Mouse (Mus musculus): ENCODE measurements around the gene Lst1. TPM values are rescaled to one million over a fixed set of nuclear protein-coding genes. Genes with fewer than 3 reads are reported as not detected.

Gene Lst1
- total RNA-seq, 1 experiment from 2014 or later, result 44.3 TPM

- no peak for ATAC-seq (replicated peaks; ENCODE audit: low read depth, poor library complexity, severe bottlenecking)
These were observed 894 bp downstream of the Lst1 start for GRCm38 (mm10) chr17:35187345-35187744.

GRCm38 (mm10) chr17:35186681-35187080 lies 1.6 kb downstream of the Lst1 start:
- peak; percentile 39 for ATAC-seq (replicated peaks; ENCODE audit: low read depth, poor library complexity, severe bottlenecking)

GRCm38 (mm10) chr17:35185639-35186611 lies 2.3 kb downstream of the Lst1 start:
- ATAC-seq (replicated peaks; ENCODE audit: low read depth, poor library complexity, severe bottlenecking), result peak; percentile 54

GRCm38 (mm10) chr17:35180093-35180492 lies 8.1 kb downstream of the Lst1 start:
- no peak for ATAC-seq (replicated peaks; ENCODE audit: low read depth, poor library complexity, severe bottlenecking)

- ATAC-seq (replicated peaks; ENCODE audit: low read depth, poor library complexity, severe bottlenecking), result peak; percentile 93
These were observed 9.7 kb downstream of the Lst1 start for GRCm38 (mm10) chr17:35178528-35178927.

- no peak for ATAC-seq (replicated peaks; ENCODE audit: low read depth, poor library complexity, severe bottlenecking)
These were observed 12.3 kb downstream of the Lst1 start, which contains the start of gene Aif1 for GRCm38 (mm10) chr17:35175968-35176367. Gene Aif1, minus strand, starts transcription at chr17:35176068.

- ATAC-seq (replicated peaks; ENCODE audit: low read depth, poor library complexity, severe bottlenecking), result no peak
These were observed 12.9 kb downstream of the Lst1 start for GRCm38 (mm10) chr17:35175382-35175781.

GRCm38 (mm10) chr17:35174201-35174977 lies 13.8 kb downstream of the Lst1 start:
- ATAC-seq (replicated peaks; ENCODE audit: low read depth, poor library complexity, severe bottlenecking), result no peak

GRCm38 (mm10) chr17:35173329-35173728 lies 14.9 kb downstream of the Lst1 start:
- peak; percentile 29; the same call in 1 of the 2 replicates for ATAC-seq (replicated peaks; ENCODE audit: low read depth, poor library complexity, severe bottlenecking)

GRCm38 (mm10) chr17:35172445-35173234 lies 15.6 kb downstream of the Lst1 start:
- ATAC-seq (replicated peaks; ENCODE audit: low read depth, poor library complexity, severe bottlenecking), result peak; percentile 51

GRCm38 (mm10) chr17:35168541-35169207 lies 19.6 kb downstream of the Lst1 start:
- ATAC-seq (replicated peaks; ENCODE audit: low read depth, poor library complexity, severe bottlenecking), result no peak

GRCm38 (mm10) chr17:35167794-35168193 lies 20.4 kb downstream of the Lst1 start:
- no peak for ATAC-seq (replicated peaks; ENCODE audit: low read depth, poor library complexity, severe bottlenecking)

GRCm38 (mm10) chr17:35166352-35167035 lies 21.7 kb downstream of the Lst1 start:
- ATAC-seq (replicated peaks; ENCODE audit: low read depth, poor library complexity, severe bottlenecking), result no peak; the same call in 1 of the 2 replicates

- no peak for ATAC-seq (replicated peaks; ENCODE audit: low read depth, poor library complexity, severe bottlenecking)
These were observed 22.6 kb downstream of the Lst1 start for GRCm38 (mm10) chr17:35165451-35166155.

GRCm38 (mm10) chr17:35164568-35165450 lies 23.4 kb downstream of the Lst1 start, which contains the start of gene Prrc2a:
Gene Prrc2a, minus strand, starts transcription at chr17:35164897.
- ATAC-seq (replicated peaks; ENCODE audit: low read depth, poor library complexity, severe bottlenecking), result peak; percentile 90

- no peak for ATAC-seq (replicated peaks; ENCODE audit: low read depth, poor library complexity, severe bottlenecking)
These were observed 24.0 kb downstream of the Lst1 start for GRCm38 (mm10) chr17:35164218-35164567.

- ATAC-seq (replicated peaks; ENCODE audit: low read depth, poor library complexity, severe bottlenecking), result no peak
These were observed 24.7 kb downstream of the Lst1 start for GRCm38 (mm10) chr17:35163326-35164081.

All from common myeloid progenitor, adult 5-6 weeks (primary cell).